Mouse (Mus musculus) lung, embryonic 16.5 days (tissue): ENCODE data around the gene Cacna2d3. TPM values are rescaled to one million over a fixed set of nuclear protein-coding genes. Genes with fewer than 3 reads are reported as not detected.

Experiments
- ATAC-seq: fragments of 200-750 bp; cut with Nextera tagmentation; 2 replicates; pipeline ENCODE4 v1.8.0; 2017; ENCODE audit warnings: low read depth, mild to moderate bottlenecking, moderate library complexity
- H3K27ac ChIP-seq: fragments of 300-500 bp; sonication (generic); 2 replicates; pipeline ENCODE4 v1.5.1; 2014; ENCODE audit warnings: mild to moderate bottlenecking, control low read depth, low read length
- H3K27me3 ChIP-seq: fragments of 300-500 bp; sonication (generic); 2 replicates; pipeline ENCODE4 v1.6.1; 2014; ENCODE audit warnings: low read depth, low read length, mixed read lengths; ENCODE audit not compliant: control insufficient read depth, insufficient read depth
- H3K36me3 ChIP-seq: fragments of 300-500 bp; sonication (generic); 2 replicates; pipeline ENCODE4 v1.6.1; 2014; ENCODE audit warnings: low read length; ENCODE audit not compliant: control insufficient read depth, insufficient read depth
- H3K4me1 ChIP-seq: fragments of 300-500 bp; sonication (generic); replicated peaks from 2 replicates; pipeline ENCODE4 v1.6.1; 2014; ENCODE audit warnings: low read length, mixed read lengths; ENCODE audit not compliant: control insufficient read depth, insufficient read depth
- H3K4me2 ChIP-seq: fragments of 300-500 bp; sonication (generic); 2 replicates; pipeline ENCODE4 v1.6.1; 2014; ENCODE audit warnings: low read depth, low read length, control low read depth
- H3K4me3 ChIP-seq: fragments of 300-500 bp; sonication (generic); 2 replicates; pipeline ENCODE4 v1.5.1; 2014; ENCODE audit warnings: mild to moderate bottlenecking, low read length, control low read depth
- H3K9ac ChIP-seq: fragments of 300-500 bp; sonication (generic); 2 replicates; pipeline ENCODE4 v1.6.1; 2014; ENCODE audit warnings: low read length, control low read depth
- H3K9me3 ChIP-seq: fragments of 300-500 bp; sonication (generic); 2 replicates; pipeline ENCODE4 v1.6.1; 2016; ENCODE audit warnings: low read length; ENCODE audit not compliant: control insufficient read depth
- WGBS: fragments of 180-500 bp; shearing (Covaris S2); extraction: QIAGEN DNeasy Blood & Tissue Kit; methylation state at CpG from one replicate; pipeline ENCODE4 v1.1.7; 2014; 5-methylcytosine and 5-hydroxymethylcytosine counted together
- polyA plus RNA-seq: library from polyadenylated mRNA; unstranded; fragments of >200 nt; fragmentation: Nextera tagmentation; extraction: Ambion mirVana; gene quantifications from 2 replicates; pipeline ENCODE4 v1.2.1, GENCODE M21; 2015

Cacna2d3 gene
- polyA plus RNA-seq, 1 experiment from 2014 or later, result 0.98 TPM

DNA sequence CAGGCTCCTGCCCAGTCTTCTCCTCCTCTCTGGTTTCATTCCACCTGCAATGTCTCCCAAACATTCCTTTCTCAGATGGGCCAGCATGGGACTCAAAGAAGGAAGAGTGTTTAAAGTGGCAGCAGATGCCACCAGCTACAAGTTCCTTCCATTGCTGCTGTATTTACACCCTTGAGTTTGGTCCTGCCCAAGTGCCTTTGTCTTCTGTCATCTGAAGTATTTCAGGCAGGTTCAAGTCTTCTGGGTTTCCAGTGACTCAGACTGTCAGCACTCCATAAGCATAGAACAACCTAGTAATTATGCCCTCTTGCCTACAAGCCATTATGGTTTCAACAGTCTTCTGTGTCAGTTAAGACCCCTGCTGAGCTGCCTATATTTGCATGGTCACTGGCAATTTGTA lies 493.2 kb downstream of the Cacna2d3 start:
- Histone ChIP-seq H3K4me2 (no peak overlapping the region), H3K4me1 (no peaks in the 10 kb centered on the region), H3K9ac (no peak overlapping the region), H3K4me3 (no peak overlapping the region), H3K36me3 (no peaks in the 10 kb centered on the region), H3K27ac (no peak overlapping the region), H3K27me3 (no peaks in the 10 kb centered on the region), H3K9me3 (no peaks in the 10 kb centered on the region)
- no peak for ATAC-seq

DNA sequence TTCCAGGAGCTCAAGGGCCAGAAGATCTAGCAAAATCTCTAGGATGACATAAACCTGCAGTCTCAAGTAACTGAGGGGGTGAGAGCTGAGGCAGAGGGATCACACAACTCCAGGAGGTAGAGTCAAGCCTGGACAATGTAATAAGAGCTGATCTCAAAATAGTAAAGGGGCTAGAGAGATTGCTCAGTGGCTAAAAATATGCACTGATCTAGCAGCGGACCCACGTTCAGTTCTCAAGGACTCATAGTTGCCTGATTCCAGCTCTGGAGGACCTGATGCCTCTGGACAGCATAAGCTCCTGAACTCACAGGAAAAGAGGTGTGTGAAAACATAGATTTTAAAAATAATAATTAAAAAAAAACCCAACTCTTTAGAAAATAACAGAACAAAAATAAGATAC lies 493.7 kb downstream of the Cacna2d3 start:
- H3K27ac ChIP-seq, result no peak overlapping the region
- H3K27me3 ChIP-seq, result no peaks in the 10 kb centered on the region
- no peaks in the 10 kb centered on the region for H3K9me3 ChIP-seq

DNA sequence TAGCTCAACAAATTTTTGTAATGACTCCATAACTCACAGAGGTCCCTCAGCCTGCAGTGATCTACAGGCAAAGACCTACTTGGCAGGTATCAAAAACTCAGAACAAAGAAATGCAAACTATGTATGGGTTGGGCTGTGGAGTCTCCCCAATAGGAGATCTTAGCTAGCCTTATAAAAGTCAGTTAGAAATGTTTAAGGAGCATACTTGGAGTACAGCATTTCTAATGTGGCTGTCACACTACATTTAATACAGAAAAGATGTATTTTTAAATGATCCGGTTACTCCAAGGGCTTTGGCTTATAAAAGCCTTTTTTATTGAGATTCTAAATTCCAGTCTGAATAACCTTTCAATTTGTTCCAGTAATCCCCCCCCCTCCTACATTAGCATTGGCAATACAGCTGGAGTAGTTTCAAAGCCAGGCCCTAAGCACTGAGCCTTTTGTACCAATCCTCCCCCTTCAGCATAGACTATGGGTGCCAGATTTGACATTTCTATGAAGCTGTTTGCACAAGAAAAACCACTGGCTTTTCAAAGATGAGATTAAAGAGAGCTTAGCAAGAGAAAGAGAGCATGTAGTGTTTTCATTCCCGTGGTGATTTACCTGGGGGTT lies 495.8 kb downstream of the Cacna2d3 start:
- Histone ChIP-seq H3K9ac (no peak overlapping the region), H3K36me3 (no peaks in the 10 kb centered on the region), H3K4me1 (no peaks in the 10 kb centered on the region), H3K9me3 (no peaks in the 10 kb centered on the region), H3K27ac (no peak overlapping the region), H3K4me2 (no peak overlapping the region), H3K4me3 (no peak overlapping the region), H3K27me3 (no peaks in the 10 kb centered on the region)
- WGBS, result 51% methylated on average over 2 of the region's 2 CpGs
- ATAC-seq, result no peak

More for the DNA sequence above, 493.7 kb downstream of the Cacna2d3 start:
- H3K4me3 ChIP-seq, result no peak overlapping the region
- ATAC-seq, result no peak
- no peak overlapping the region for H3K9ac ChIP-seq
- no peaks in the 10 kb centered on the region for H3K36me3 ChIP-seq
- no peaks in the 10 kb centered on the region for H3K4me1 ChIP-seq
- H3K4me2 ChIP-seq, result no peak overlapping the region
- WGBS, result 58% methylated on average over 2 of the region's 2 CpGs

DNA sequence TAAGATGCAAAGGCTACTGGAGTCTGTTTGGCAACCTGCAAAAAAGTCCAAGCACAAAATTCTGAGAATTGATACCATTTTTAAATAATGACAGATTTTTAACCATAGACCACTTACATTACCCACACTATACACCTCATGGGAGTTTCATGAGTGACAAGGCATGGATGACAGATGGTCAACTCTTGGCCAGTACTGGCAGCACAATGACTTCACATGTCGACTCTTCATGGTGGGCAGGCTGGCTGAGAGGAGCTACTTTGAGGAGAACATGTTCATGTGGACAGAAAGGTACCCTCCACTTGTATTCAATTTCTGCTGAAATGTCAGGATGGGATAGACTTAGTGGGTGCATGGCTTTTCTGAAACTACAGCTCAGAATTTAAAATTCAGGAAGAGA lies 498.7 kb downstream of the Cacna2d3 start:
- Histone ChIP-seq H3K27ac (no peak overlapping the region), H3K36me3 (no peaks in the 10 kb centered on the region), H3K9ac (no peak overlapping the region), H3K27me3 (no peaks in the 10 kb centered on the region), H3K9me3 (no peaks in the 10 kb centered on the region), H3K4me2 (no peak overlapping the region), H3K4me1 (no peaks in the 10 kb centered on the region), H3K4me3 (no peak overlapping the region)
- ATAC-seq, result no peak
- WGBS, result 83% methylated on average over 1 of the region's 1 CpGs

DNA sequence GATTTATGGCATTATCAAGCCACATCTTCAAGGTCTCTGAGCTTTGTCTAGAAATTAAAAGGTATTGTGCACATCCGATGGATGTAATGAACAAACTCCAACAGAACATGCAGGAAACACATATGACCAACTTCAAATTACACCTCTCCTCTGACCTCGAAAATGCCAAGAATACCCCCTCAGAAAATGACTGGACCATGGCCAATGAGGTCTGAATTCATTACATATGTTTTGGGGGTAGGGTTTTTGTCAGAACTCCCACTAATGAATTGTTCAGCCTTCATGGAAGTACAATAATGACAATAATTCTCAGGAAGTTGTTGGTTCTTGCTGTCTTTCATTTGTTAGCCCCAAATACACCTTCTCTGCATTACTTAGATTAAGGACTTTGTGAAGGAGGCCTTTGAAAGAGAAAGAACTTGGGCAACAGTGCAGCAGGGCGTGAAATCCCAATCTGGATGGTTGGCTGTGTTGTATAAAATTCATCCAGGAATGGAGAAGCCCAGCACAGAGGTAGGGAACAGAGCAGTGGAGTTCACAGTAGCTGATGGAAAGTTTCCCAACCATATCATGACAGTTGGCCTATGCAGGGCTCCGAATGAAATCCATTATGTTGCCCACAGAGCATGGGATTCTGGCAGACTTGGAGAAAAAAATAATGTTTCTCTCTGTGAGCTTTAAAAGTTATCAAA lies 499.3 kb downstream of the Cacna2d3 start:
- Histone ChIP-seq H3K36me3 (no peaks in the 10 kb centered on the region), H3K4me1 (no peaks in the 10 kb centered on the region), H3K27me3 (no peaks in the 10 kb centered on the region), H3K9me3 (no peaks in the 10 kb centered on the region), H3K9ac (no peak overlapping the region), H3K27ac (no peak overlapping the region), H3K4me2 (no peak overlapping the region), H3K4me3 (no peak overlapping the region)
- 76% methylated on average over 4 of the region's 4 CpGs for WGBS
- no peak for ATAC-seq

DNA sequence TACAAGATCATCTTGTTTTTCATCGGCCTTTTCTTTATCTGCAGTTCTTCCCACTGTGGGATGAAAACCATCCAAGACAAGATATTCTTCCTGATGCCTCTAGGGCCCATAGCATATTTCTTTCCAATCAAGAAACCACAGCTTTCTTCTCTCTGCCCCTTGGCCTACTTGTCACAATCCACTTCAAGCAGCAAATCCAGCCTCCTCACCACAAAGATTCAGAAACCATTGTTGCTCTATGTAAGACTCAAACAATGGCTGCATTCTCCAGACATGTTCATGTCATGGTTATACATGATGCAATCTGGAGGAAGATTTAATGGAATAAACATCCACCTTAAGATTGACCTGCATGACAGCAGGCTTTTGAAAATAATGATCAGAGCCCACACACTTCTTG lies 505.6 kb downstream of the Cacna2d3 start:
- WGBS, result 94% methylated on average over 1 of the region's 1 CpGs
- Histone ChIP-seq H3K9ac (no peak overlapping the region), H3K4me1 (no peaks in the 10 kb centered on the region), H3K27ac (no peak overlapping the region), H3K27me3 (no peaks in the 10 kb centered on the region), H3K4me3 (no peak overlapping the region), H3K36me3 (no peaks in the 10 kb centered on the region), H3K9me3 (no peaks in the 10 kb centered on the region), H3K4me2 (no peak overlapping the region)
- ATAC-seq, result no peak

DNA sequence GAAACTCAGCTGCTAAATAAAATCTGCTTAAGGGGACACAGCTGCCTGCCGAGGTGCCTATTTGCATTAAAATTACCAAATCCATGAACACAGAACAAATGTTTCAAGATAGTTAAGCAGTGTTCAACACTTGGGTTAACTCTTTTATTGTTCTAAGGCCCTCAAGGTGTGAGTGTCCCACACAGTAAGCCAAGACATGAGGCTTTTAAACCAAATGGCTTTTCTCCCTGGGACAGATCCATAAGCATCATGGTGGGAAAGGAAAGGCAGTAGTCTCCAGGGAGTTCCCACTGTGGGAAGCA lies 516.7 kb downstream of the Cacna2d3 start:
- H3K36me3 ChIP-seq, result no peaks in the 10 kb centered on the region
- no peaks in the 10 kb centered on the region for H3K4me1 ChIP-seq
- no peaks in the 10 kb centered on the region for H3K9me3 ChIP-seq
- H3K4me2 ChIP-seq, result no peak overlapping the region
- WGBS, result 63% methylated on average over 1 of the region's 1 CpGs
- ATAC-seq, result no peak
- H3K4me3 ChIP-seq, result no peak overlapping the region
- H3K9ac ChIP-seq, result no peak overlapping the region
- H3K27me3 ChIP-seq, result no peaks in the 10 kb centered on the region
- H3K27ac ChIP-seq, result no peak overlapping the region

DNA sequence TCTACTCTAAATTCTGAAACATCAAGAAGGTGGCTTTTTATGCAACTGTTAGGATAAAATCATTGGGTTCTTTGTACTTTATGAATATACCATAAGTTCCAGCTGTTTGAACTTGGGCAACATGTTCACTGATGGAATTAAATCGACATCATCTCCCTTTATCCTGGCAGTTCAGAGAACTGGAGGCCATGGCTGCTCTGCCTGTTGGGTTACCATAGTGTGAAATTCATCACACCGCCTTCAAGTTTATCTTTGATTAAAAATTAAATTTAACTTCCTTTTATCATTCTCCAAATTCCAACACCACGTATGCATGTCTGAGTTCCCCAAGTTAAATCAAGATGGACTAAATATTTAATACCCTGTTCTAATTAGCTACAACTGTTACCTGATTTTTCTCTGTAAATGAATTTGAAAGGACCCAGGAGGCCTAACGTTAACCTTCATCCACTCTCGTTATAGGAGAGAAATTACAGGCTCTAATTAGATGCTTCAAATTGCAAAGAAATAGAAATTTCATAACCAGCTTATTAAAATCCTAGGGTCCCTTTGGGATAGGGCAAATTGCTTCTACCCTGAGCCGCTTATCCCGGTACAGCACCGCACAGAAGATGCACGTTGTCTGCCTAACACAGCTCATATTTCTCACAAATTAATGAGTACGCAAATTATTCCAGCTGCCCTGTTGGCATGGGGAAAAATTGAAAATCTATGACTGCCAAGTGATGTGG lies 517.3 kb downstream of the Cacna2d3 start:
- no peaks in the 10 kb centered on the region for H3K9me3 ChIP-seq
- ATAC-seq, result no peak
- no peaks in the 10 kb centered on the region for H3K4me1 ChIP-seq
- no peaks in the 10 kb centered on the region for H3K36me3 ChIP-seq
- WGBS, result 77% methylated on average over 10 of the region's 10 CpGs
- H3K4me3 ChIP-seq, result no peak overlapping the region
- no peak overlapping the region for H3K4me2 ChIP-seq
- no peak overlapping the region for H3K9ac ChIP-seq
- no peak overlapping the region for H3K27ac ChIP-seq
- H3K27me3 ChIP-seq, result no peaks in the 10 kb centered on the region

DNA sequence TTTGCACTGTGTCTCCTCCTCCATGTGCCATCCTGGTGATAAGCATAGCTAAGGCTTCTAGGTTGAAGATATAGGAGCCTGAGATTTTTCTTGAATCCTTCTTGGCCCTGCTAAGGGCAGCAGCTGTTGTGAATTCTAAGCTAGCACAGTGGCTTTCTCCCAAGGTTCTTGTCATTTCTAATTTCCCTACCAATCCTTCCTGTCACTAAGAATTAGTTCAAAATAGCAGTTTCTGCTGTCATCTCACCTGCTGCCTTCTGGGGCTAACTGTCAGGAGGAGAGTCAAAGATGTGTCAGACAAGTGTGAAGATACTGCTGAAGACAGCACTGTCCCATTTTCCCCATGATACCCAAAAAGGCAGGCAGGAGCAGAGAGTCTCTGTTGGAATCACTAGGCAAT lies 525.5 kb downstream of the Cacna2d3 start:
- Histone ChIP-seq H3K4me1 (no peaks in the 10 kb centered on the region), H3K9me3 (no peaks in the 10 kb centered on the region), H3K4me2 (no peak overlapping the region), H3K36me3 (no peaks in the 10 kb centered on the region), H3K4me3 (no peak overlapping the region), H3K27me3 (no peaks in the 10 kb centered on the region), H3K27ac (no peak overlapping the region), H3K9ac (no peak overlapping the region)
- ATAC-seq, result no peak
